Mouse (Mus musculus) left cerebral cortex, adult 2 months (tissue): ENCODE data around the gene Dhx35. TPM values are rescaled to one million over a fixed set of nuclear protein-coding genes. Genes with fewer than 3 reads are reported as not detected.

Experiments
- DNase-seq, 2 experiments: peaks; one replicate each; pipeline ENCODE4 v3.0.0; 2021 to 2022; ENCODE audit warnings: low spot score in 2 of 2, mixed read lengths in 1 of 2; ENCODE audit errors: extremely low spot score in 1 of 2
- H3K27ac ChIP-seq: fragments of 200-600 bp; 2 replicates; pipeline ENCODE4 v1.8.1; 2022
- H3K4me3 ChIP-seq: fragments of 200-600 bp; 2 replicates; pipeline ENCODE4 v1.8.1; 2022
- CTCF ChIP-seq: fragments of 200-600 bp; IDR thresholded peaks from 2 replicates; pipeline ENCODE4 v1.8.1; 2022; ENCODE audit warnings: antibody characterized with exemption, mild to moderate bottlenecking, moderate library complexity
- intact Hi-C: fragments of 180-260 bp; cut with DNase I; formaldehyde crosslinking; loops from one replicate; pipeline ENCODE4 v1.15.1; 2025
- total RNA-seq, 2 experiments: library from RNA; stranded (reverse); gene quantifications; 2 replicates each; pipeline ENCODE4 v1.2.3; 2021

The Dhx35 gene
- total RNA-seq, 2 experiments from 2014 or later, result 20.6 to 20.9 TPM

DNA sequence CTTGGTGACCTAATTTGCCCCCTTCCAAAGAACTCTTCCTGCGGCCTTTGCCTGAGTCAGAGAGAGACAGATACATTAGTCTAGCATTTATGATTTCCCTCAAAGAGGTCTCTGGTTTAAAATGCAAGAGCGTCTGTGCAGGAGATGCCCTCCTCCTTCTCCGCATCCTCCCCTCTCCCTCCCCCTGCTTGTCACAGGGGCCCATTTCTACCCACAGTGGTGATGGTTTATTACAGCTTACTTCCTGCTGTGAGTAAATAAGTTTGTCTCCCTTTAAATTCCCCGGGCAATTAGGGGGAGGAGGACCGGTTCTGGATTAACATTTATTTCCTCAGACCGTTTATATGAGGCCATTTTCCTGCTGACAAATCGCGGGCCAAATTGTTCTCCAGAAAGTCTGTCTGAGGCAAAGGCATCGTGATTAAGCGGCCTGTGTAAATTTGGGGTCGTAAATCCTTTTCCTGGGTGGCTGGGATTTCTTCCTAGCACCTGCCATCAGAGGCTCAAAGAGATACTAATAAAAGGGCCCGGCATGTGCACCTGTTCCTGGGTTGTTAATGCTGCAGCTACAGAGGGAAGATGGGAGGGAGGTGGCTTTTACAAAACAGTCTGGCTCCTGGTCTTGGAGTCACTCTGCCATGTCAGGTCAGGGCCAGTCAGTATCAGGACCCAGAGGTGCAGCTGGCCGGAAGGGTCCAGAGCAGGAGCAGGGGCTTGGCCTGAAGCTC lies 104.0 kb downstream of the Dhx35 start:
- Histone ChIP-seq H3K4me3 (no peak overlapping the region), H3K27ac (no peak overlapping the region)
- no peak for DNase-seq
- intact Hi-C loops, result no loop called here
- no peak for TF ChIP-seq CTCF

Other genes with a start within 250 kb of the Dhx35 start
- gene Slc32a1, start 184.0 kb upstream of the Dhx35 start, total RNA-seq, result 10 to 100 TPM; 83.5 to 97.2 TPM
- 10 to 100 TPM; 11.0 to 12.4 TPM for gene Actr5, start 169.9 kb upstream of the Dhx35 start, total RNA-seq
- 100 to 1,000 TPM; 135 to 138 TPM for gene Ppp1r16b, start 129.4 kb upstream of the Dhx35 start, total RNA-seq
- 1 to 10 TPM; 1.2 to 1.6 TPM for gene Fam83d, start 26.7 kb upstream of the Dhx35 start, total RNA-seq